Mouse (Mus musculus): ENCODE data around the gene Vmn1r129. TPM values are rescaled to one million over a fixed set of nuclear protein-coding genes. Genes with fewer than 3 reads are reported as not detected.
"Not testable (repeated sequence)": the region's sequence is repeated elsewhere in the genome, so short reads cannot be mapped to it uniquely, and the experiment has no call there.

The Vmn1r129 gene
- polyA plus RNA-seq (2015; fragmentation: Nextera tagmentation; extraction: Ambion mirVana): not detected in 2 replicates

GRCm38 (mm10) chr7:21361191-21361590, at the start of gene Vmn1r129:
Gene Vmn1r129 (minus strand): TSS chr7:21361291.
- H3K4me2 ChIP-seq (ENCODE audit: low read depth, low read length); H3K27me3 ChIP-seq (ENCODE audit: control insufficient read depth, insufficient read depth, low read length); H3K9me3 ChIP-seq (replicated peaks; ENCODE audit: control insufficient read depth, low read length); H3K4me3 ChIP-seq (ENCODE audit: low read length); H3K36me3 ChIP-seq (ENCODE audit: control insufficient read depth, insufficient read depth); H3K9ac ChIP-seq (ENCODE audit: low read length); H3K4me1 ChIP-seq (ENCODE audit: control insufficient read depth, insufficient read depth, low read length); H3K27ac ChIP-seq (ENCODE audit: low read length); ATAC-seq (replicated peaks; ENCODE audit: extremely low read depth, insufficient read depth, low FRiP score): not testable (repeated sequence)
- WGBS: no CpG with 5 or more reads among the region's 1 CpGs

GRCm38 (mm10) chr7:21349073-21349472, 12.0 kb downstream of the Vmn1r129 start, which contains the start of gene Vmn1r128:
Gene Vmn1r128 (plus strand): TSS chr7:21349373.
- not testable (repeated sequence) for H3K27me3 ChIP-seq (ENCODE audit: control insufficient read depth, insufficient read depth, low read length); ATAC-seq (replicated peaks; ENCODE audit: extremely low read depth, insufficient read depth, low FRiP score)
- 37% methylated on average over 1 of the region's 1 CpGs for WGBS

GRCm38 (mm10) chr7:21319761-21320160, 41.3 kb downstream of the Vmn1r129 start, which contains the start of gene Vmn1r127:
Gene Vmn1r127 (minus strand): TSS chr7:21319861.
- WGBS: no CpG with 5 or more reads among the region's 3 CpGs
- H3K27ac ChIP-seq (ENCODE audit: low read length); H3K4me1 ChIP-seq (ENCODE audit: control insufficient read depth, insufficient read depth, low read length); H3K36me3 ChIP-seq (ENCODE audit: control insufficient read depth, insufficient read depth); H3K4me2 ChIP-seq (ENCODE audit: low read depth, low read length); H3K9me3 ChIP-seq (replicated peaks; ENCODE audit: control insufficient read depth, low read length); H3K4me3 ChIP-seq (ENCODE audit: low read length); H3K9ac ChIP-seq (ENCODE audit: low read length); H3K27me3 ChIP-seq (ENCODE audit: control insufficient read depth, insufficient read depth, low read length); ATAC-seq (replicated peaks; ENCODE audit: extremely low read depth, insufficient read depth, low FRiP score): not testable (repeated sequence)

More at GRCm38 (mm10) chr7:21349073-21349472, 12.0 kb downstream of the Vmn1r129 start, which contains the start of gene Vmn1r128:
- H3K27ac ChIP-seq (ENCODE audit: low read length); H3K36me3 ChIP-seq (ENCODE audit: control insufficient read depth, insufficient read depth); H3K4me1 ChIP-seq (ENCODE audit: control insufficient read depth, insufficient read depth, low read length); H3K4me2 ChIP-seq (ENCODE audit: low read depth, low read length); H3K9ac ChIP-seq (ENCODE audit: low read length); H3K9me3 ChIP-seq (replicated peaks; ENCODE audit: control insufficient read depth, low read length); H3K4me3 ChIP-seq (ENCODE audit: low read length): not testable (repeated sequence)

Other genes starting within 250 kb of the Vmn1r129 start
- gene Vmn1r122, start 227.2 kb downstream of the Vmn1r129 start, polyA plus RNA-seq (2015; fragmentation: Nextera tagmentation; extraction: Ambion mirVana): not detected in 2 replicates
- gene Vmn1r123, start 199.1 kb downstream of the Vmn1r129 start, polyA plus RNA-seq (2015; fragmentation: Nextera tagmentation; extraction: Ambion mirVana): not detected in 2 replicates
- not detected in 2 replicates for gene Gm5157, start 170.9 kb downstream of the Vmn1r129 start, polyA plus RNA-seq (2015; fragmentation: Nextera tagmentation; extraction: Ambion mirVana)
- gene Vmn1r124, start 100.7 kb downstream of the Vmn1r129 start, polyA plus RNA-seq (2015; fragmentation: Nextera tagmentation; extraction: Ambion mirVana): not detected in 2 replicates
- gene Vmn1r125, start 89.1 kb downstream of the Vmn1r129 start, polyA plus RNA-seq (2015; fragmentation: Nextera tagmentation; extraction: Ambion mirVana): not detected in 2 replicates
- not detected in 2 replicates for gene Vmn1r126, start 59.8 kb downstream of the Vmn1r129 start, polyA plus RNA-seq (2015; fragmentation: Nextera tagmentation; extraction: Ambion mirVana)
- gene Vmn1r127, start 41.4 kb downstream of the Vmn1r129 start, polyA plus RNA-seq (2015; fragmentation: Nextera tagmentation; extraction: Ambion mirVana): not detected in 2 replicates
- gene Vmn1r128, start 11.9 kb downstream of the Vmn1r129 start, polyA plus RNA-seq (2015; fragmentation: Nextera tagmentation; extraction: Ambion mirVana): not detected in 2 replicates
- gene Gm6882, start 71.5 kb upstream of the Vmn1r129 start, polyA plus RNA-seq (2015; fragmentation: Nextera tagmentation; extraction: Ambion mirVana): not detected in 2 replicates
- gene Vmn1r130, start 150.5 kb upstream of the Vmn1r129 start, polyA plus RNA-seq (2015; fragmentation: Nextera tagmentation; extraction: Ambion mirVana): not detected in 2 replicates
- gene Vmn1r131, start 184.8 kb upstream of the Vmn1r129 start, polyA plus RNA-seq (2015; fragmentation: Nextera tagmentation; extraction: Ambion mirVana): not detected in 2 replicates